Mouse (Mus musculus): Measurements from ENCODE around the gene Nphs1. TPM values are rescaled to one million over a fixed set of nuclear protein-coding genes. Genes with fewer than 3 reads are reported as not detected.

The Nphs1 gene
- total RNA-seq (2015; ENCODE audit: low replicate concordance) (not detected in 2 replicates), total RNA-seq (2017; ENCODE audit: low replicate concordance) (not detected in 2 replicates)

DNA sequence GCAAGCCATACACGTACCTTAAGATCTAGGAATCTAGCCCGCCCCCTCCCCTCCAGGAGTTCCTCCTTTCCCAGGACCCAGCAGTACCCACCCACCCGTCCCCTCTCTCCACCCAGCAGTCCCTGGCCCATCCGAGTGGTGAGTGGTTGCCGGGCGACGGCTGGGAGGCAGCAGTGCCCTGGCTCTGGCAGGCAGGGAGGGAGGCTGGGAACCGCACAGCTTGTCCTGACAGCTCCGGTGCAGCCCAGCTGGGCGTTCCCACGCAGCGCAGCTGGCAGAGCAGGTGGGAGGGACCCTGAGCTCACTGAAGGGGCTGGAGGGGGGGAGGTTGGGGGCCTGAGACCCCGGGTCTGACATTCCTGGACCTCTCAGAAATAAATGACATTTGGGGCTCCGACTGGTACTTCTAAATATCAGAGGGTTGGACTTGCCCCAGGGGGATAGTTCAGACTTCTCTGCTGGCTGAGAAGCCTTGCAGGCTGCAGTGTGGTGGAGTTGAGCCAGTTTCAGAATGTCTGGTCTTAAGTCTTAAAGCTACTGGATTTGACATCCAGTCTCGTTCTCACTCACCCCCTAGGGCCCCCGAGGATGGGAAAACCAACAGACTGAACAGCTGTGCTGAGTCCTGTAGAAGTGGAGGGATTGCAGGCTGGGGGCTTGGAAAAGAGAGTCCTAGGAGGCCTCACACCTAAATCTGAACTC is at the start of gene Nphs1, which contains the start of gene Kirrel2:
Nphs1 (plus strand) TSS at position 687 of the 702 bp plus-strand sequence.
Kirrel2 (minus strand) TSS at position 62 of the 702 bp plus-strand sequence.
- no peak for ATAC-seq (replicated peaks; ENCODE audit: low FRiP score, poor library complexity, severe bottlenecking)

GRCm38 (mm10) chr7:30408639-30409038 is 49.5 kb upstream of the Nphs1 start:
- ATAC-seq (replicated peaks; ENCODE audit: low FRiP score, poor library complexity, severe bottlenecking): no peak

DNA sequence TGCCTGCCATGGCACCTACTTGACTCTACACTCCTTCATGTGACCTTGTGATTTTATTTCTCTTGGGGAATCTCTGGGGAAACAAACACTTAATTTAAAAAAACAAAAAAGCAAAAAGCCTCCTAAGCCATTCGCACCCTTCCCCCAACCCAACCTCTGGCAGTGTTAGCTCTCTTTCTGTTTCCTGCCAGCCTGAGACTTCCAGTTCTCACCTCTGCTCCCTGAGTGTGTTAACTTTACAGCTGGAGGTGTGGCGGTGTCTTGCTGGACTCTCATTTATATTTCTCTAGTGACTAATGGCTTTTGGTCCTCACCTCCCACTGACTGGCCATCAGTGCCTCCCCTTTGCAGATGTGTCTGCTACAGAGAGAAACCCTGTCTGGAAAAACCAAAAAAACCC is 48.3 kb upstream of the Nphs1 start:
- ATAC-seq (replicated peaks; ENCODE audit: low FRiP score, poor library complexity, severe bottlenecking): no peak

DNA sequence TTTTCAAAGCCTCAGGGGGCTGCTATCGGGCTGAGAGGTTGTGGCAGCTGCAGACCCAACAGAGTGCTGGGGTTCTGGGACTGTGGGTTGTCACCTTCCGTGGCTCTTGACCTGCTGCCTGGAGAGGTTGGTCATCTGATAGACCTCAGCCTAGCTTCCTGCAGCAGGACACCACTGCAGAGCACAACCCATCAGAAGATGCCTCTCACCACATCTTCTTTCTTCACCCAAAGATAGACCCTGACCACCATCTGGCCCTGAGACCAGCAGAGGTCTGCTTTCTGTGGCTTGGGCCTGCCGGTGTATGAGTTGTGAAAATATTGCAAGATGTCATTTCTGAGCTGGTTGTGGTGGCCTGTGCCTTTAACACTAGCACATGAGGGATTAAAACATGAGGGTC is 47.1 kb upstream of the Nphs1 start:
- ATAC-seq (replicated peaks; ENCODE audit: low FRiP score, poor library complexity, severe bottlenecking): no peak

GRCm38 (mm10) chr7:30412735-30413147 is 45.4 kb upstream of the Nphs1 start:
- ATAC-seq (replicated peaks; ENCODE audit: low FRiP score, poor library complexity, severe bottlenecking): no peak

GRCm38 (mm10) chr7:30413596-30413995 is 44.5 kb upstream of the Nphs1 start, which contains the start of gene Tyrobp:
Tyrobp (plus strand) TSS chr7:30413760.
- no peak for ATAC-seq (replicated peaks; ENCODE audit: low FRiP score, poor library complexity, severe bottlenecking)

DNA sequence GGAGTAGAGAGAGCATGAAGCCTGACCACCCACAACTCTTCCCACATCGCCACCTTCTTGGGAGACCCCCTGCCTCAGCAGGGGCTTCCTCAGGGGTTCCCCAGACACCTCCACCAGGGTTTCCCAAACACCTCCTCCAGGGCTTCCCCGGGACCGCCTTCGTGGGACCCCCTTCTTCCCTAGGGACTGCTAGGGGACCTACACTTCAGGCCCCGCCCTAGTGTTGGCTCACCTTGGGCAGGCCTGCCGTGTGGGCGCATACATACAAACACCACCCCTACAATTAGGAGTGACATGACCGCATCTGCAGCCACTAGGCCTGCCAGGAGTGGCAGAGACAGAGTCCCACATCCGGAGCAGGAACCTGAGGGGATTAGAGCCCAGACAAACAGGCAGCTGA is 40.3 kb upstream of the Nphs1 start:
- ATAC-seq (replicated peaks; ENCODE audit: low FRiP score, poor library complexity, severe bottlenecking): no peak

- no peak for ATAC-seq (replicated peaks; ENCODE audit: low FRiP score, poor library complexity, severe bottlenecking)
Observed at GRCm38 (mm10) chr7:30419561-30420499, 38.3 kb upstream of the Nphs1 start, which contains the start of gene Hcst. Hcst (minus strand) TSS chr7:30419854.

GRCm38 (mm10) chr7:30420673-30421072 is 37.4 kb upstream of the Nphs1 start:
- ATAC-seq (replicated peaks; ENCODE audit: low FRiP score, poor library complexity, severe bottlenecking): no peak

- ATAC-seq (replicated peaks; ENCODE audit: low FRiP score, poor library complexity, severe bottlenecking): peak; percentile 70
Observed at GRCm38 (mm10) chr7:30421175-30421889, 36.8 kb upstream of the Nphs1 start, which contains the start of gene Nfkbid. Nfkbid (plus strand) TSS chr7:30421732.

GRCm38 (mm10) chr7:30421890-30422435 is 36.2 kb upstream of the Nphs1 start:
- ATAC-seq (replicated peaks; ENCODE audit: low FRiP score, poor library complexity, severe bottlenecking): peak; percentile 59

DNA sequence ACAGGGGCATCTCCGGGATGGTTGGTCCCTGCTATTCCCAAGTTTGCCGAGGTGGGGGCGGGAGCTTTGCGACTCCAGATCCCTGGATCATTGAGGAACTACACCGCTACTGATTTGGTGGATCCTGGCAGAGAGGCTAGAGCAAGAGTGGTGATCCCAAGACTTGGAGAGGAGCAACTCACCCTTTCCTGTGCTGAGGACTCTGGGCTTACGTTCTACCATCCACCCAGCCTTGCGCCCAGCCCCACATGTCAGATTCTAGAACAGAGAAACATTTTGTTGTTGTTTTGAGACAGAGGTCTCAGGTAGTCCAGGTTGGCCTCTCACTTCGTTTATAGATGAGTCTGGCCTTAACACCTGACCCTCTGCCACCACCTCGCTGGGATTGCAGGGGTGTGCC is 35.6 kb upstream of the Nphs1 start:
- no peak for ATAC-seq (replicated peaks; ENCODE audit: low FRiP score, poor library complexity, severe bottlenecking)

GRCm38 (mm10) chr7:30423071-30423641 is 35.0 kb upstream of the Nphs1 start:
- ATAC-seq (replicated peaks; ENCODE audit: low FRiP score, poor library complexity, severe bottlenecking): no peak

GRCm38 (mm10) chr7:30429327-30429726 is 28.8 kb upstream of the Nphs1 start:
- no peak for ATAC-seq (replicated peaks; ENCODE audit: low FRiP score, poor library complexity, severe bottlenecking)

DNA sequence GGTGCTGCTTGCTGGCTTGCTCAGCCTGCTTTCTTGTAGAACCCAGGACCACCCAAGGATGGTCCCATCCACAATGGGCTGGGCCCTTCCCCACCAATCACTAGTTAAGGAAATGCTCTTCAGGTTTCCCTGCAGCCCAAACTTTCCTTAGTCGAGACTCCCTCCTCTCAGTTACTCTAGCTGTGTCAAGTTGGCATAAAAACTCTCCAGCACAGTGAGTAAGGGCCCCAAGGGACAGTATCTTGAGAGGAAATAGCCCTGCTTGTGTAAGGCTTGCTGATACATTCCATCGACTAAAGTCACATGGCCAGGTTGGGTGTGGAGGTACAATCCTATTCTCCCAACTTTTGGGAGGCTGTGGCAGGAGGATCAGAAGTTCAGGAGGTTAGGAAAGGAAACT is 27.9 kb upstream of the Nphs1 start:
- no peak for ATAC-seq (replicated peaks; ENCODE audit: low FRiP score, poor library complexity, severe bottlenecking)

- no peak for ATAC-seq (replicated peaks; ENCODE audit: low FRiP score, poor library complexity, severe bottlenecking)
Observed at GRCm38 (mm10) chr7:30431793-30432192, 26.3 kb upstream of the Nphs1 start.

GRCm38 (mm10) chr7:30434238-30434637 is 23.9 kb upstream of the Nphs1 start:
- no peak for ATAC-seq (replicated peaks; ENCODE audit: low FRiP score, poor library complexity, severe bottlenecking)

GRCm38 (mm10) chr7:30434701-30435100 is 23.4 kb upstream of the Nphs1 start:
- no peak for ATAC-seq (replicated peaks; ENCODE audit: low FRiP score, poor library complexity, severe bottlenecking)

DNA sequence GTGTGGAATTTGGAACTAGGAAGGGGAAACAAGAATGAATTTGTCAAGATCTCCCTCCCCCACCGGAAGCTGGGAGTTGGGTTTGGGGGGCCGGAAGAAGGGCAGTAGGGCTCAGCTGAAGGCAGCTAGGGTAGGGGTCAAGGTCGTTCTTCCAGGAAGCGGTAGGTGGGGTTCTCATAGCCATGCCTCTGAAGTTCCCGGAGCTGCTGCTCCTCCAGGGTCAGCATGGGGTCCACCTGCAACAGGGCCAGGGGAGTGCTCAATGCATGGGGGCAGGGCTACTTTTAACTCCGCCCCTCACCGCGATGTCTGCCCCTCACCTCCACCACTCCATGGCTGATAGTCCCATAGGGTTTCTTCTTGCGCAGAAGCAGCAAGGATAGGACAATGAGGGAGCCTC is 23.0 kb upstream of the Nphs1 start:
- no peak for ATAC-seq (replicated peaks; ENCODE audit: low FRiP score, poor library complexity, severe bottlenecking)

Data from erythroblast, adult 5-6 weeks (primary cell).